Mouse (Mus musculus) layer of hippocampus, adult 2 months (tissue): Measurements from ENCODE around the gene Focad. TPM values are rescaled to one million over a fixed set of nuclear protein-coding genes. Genes with fewer than 3 reads are reported as not detected.

ENCODE experiments used
- DNase-seq, 2 experiments: peaks; one replicate each; pipeline ENCODE4 v3.0.0; 2022; ENCODE audit warnings: low spot score in 2 of 2
- H3K27ac ChIP-seq: fragments of 200-600 bp; 2 replicates; pipeline ENCODE4 v1.8.1; 2022
- H3K4me3 ChIP-seq: fragments of 200-600 bp; 2 replicates; pipeline ENCODE4 v1.8.1; 2022; ENCODE audit warnings: mild to moderate bottlenecking
- CTCF ChIP-seq: fragments of 200-600 bp; conservative IDR thresholded peaks from 2 replicates; pipeline ENCODE4 v1.8.1; 2022; ENCODE audit warnings: antibody characterized with exemption, mild to moderate bottlenecking, moderate library complexity
- total RNA-seq, 2 experiments: library from RNA; stranded (reverse); gene quantifications; 2 replicates each; pipeline ENCODE4 v1.2.3; 2021

Gene Focad
- total RNA-seq, 2 experiments from 2014 or later: 69.4 to 73.0 TPM

- H3K27ac ChIP-seq: no peak overlapping the region
- H3K4me3 ChIP-seq: no peak overlapping the region
- peak; percentile 61 for TF ChIP-seq CTCF
- DNase-seq: no peak
Observed at GRCm38 (mm10) chr4:88243834-88244233, 149.4 kb downstream of the Focad start.

GRCm38 (mm10) chr4:88245494-88245893, 151.1 kb downstream of the Focad start:
- TF ChIP-seq CTCF: no peak
- 0 out of 2 replicates have a peak overlapping the region, but pooled peaks have one; percentile 28 for H3K27ac ChIP-seq
- H3K4me3 ChIP-seq: no peak overlapping the region
- no peak for DNase-seq

- TF ChIP-seq CTCF: no peak
- DNase-seq: no peak
- H3K4me3 ChIP-seq: no peak overlapping the region
- no peak overlapping the region for H3K27ac ChIP-seq
Observed at GRCm38 (mm10) chr4:88261349-88261748, 166.9 kb downstream of the Focad start.

DNA sequence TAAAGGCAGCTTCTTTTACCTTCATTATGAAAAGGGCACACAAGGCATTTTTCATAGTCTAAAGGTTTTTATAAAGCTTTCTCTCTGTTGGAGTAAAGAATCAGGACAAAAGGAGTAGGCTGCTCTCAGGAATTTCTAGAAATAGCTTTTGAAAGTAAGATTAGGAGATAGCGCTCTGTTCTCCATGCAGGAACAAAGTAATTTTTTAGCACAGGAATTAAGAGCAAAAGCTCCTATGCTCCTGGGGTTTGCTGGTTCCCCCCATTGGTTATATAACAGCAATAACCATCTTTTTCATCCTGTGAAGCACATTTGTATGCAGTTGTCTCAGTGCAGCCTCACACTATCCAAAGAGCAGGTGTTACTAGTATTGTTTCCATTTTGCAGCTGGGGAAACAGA, 170.1 kb downstream of the Focad start:
- no peak overlapping the region for H3K4me3 ChIP-seq
- no peak for DNase-seq
- TF ChIP-seq CTCF: no peak
- H3K27ac ChIP-seq: peak overlapping the region; percentile 32; the same call in 1 of the 2 replicates

- TF ChIP-seq CTCF: no peak
- Histone ChIP-seq H3K27ac (no peak overlapping the region), H3K4me3 (no peak overlapping the region)
- DNase-seq: no peak
Observed at GRCm38 (mm10) chr4:88270408-88271067, 176.1 kb downstream of the Focad start.

- H3K27ac ChIP-seq: peak overlapping the region; percentile 21; the same call in 1 of the 2 replicates
- no peak for DNase-seq
- TF ChIP-seq CTCF: no peak
- no peak overlapping the region for H3K4me3 ChIP-seq
Observed at GRCm38 (mm10) chr4:88275571-88276041, 181.2 kb downstream of the Focad start.

- no peak overlapping the region; the same call in 1 of the 2 replicates for H3K27ac ChIP-seq
- TF ChIP-seq CTCF: no peak
Observed at GRCm38 (mm10) chr4:88276058-88276734, 181.8 kb downstream of the Focad start.

GRCm38 (mm10) chr4:88278524-88278923, 184.1 kb downstream of the Focad start:
- no peak for DNase-seq
- H3K4me3 ChIP-seq: no peak overlapping the region
- no peak for TF ChIP-seq CTCF
- H3K27ac ChIP-seq: no peak overlapping the region

More at GRCm38 (mm10) chr4:88276058-88276734, 181.8 kb downstream of the Focad start:
- no peak for DNase-seq
- H3K4me3 ChIP-seq: no peak overlapping the region

- Histone ChIP-seq H3K4me3 (no peak overlapping the region), H3K27ac (no peak overlapping the region)
- TF ChIP-seq CTCF: peak; percentile 48
- no peak for DNase-seq
Observed at GRCm38 (mm10) chr4:88280536-88280935, 186.1 kb downstream of the Focad start.

GRCm38 (mm10) chr4:88295537-88295936, 201.1 kb downstream of the Focad start:
- Histone ChIP-seq H3K27ac (no peak overlapping the region), H3K4me3 (no peak overlapping the region)
- DNase-seq: no peak
- TF ChIP-seq CTCF: no peak

- no peak for DNase-seq
- Histone ChIP-seq H3K27ac (no peak overlapping the region), H3K4me3 (no peak overlapping the region)
- no peak for TF ChIP-seq CTCF
Observed at GRCm38 (mm10) chr4:88299551-88299950, 205.1 kb downstream of the Focad start.

DNA sequence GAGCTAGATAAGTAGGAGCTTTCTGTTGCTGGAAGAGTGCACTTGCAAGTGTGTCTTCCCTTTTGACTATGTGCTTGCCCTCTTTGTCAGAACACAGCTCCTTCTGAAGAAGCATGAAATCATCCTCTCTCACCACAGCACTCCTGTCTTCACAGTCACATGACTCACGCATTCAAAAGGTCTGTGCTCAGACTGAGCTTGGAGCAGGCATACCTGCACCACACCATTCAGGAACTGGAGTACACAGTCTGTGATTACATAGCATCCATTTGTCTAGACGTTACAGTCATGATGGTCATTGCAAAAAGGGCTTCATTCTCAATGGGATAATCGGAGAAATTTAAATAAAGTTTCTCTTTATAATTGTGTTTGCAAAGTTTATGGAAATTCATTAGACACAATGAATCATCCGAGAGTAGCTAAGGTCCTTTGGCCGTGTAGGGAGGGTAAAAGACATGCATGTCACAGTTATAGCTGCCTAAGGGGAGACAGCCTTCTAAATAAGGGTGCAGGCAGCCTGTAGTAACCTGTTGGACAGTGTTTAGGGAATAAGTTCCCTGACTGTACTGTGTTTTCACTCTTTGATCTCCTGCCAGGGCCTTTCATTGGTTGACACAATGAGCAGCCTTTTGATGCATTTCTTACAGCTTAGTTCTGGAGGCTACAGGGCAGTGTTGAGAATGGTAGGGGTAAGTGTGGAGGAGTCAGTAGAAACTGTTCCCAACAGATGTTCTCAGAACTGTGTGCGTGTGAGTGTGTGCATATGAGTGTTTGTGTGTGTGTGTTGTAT, 206.6 kb downstream of the Focad start:
- H3K4me3 ChIP-seq: no peak overlapping the region
- DNase-seq: no peak
- H3K27ac ChIP-seq: no peak overlapping the region
- TF ChIP-seq CTCF: no peak

DNA sequence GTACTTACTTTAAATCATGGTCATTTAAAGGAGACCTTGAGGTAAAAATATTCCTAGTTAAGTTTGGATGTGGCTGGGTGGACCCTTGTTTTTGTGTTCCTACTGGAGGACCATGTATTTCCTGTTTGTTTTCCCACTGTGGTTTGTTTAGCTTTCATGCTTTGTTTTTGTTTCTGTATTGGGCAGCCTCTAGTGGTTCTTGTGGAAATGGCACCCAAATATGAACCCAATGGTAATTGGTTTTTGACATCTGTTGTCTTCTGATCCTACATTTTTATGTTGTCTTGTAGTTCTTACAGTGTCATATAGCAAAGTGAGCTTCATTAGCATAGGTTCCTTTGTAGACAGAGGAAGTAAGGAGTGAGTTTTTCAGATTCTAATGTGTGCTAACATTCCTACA, 207.9 kb downstream of the Focad start:
- Histone ChIP-seq H3K4me3 (no peak overlapping the region), H3K27ac (peak overlapping the region; percentile 32; the same call in 1 of the 2 replicates)
- DNase-seq: peak in 1 of 2 experiments; percentile 13
- TF ChIP-seq CTCF: peak; percentile 96
